Mouse (Mus musculus) embryonic facial prominence, embryonic 14.5 days (tissue): ENCODE measurements around the gene Mrps15. TPM values are rescaled to one million over a fixed set of nuclear protein-coding genes. Genes with fewer than 3 reads are reported as not detected.

Experiments
- ATAC-seq: fragments of 200-750 bp; cut with Nextera tagmentation; 2 replicates; pipeline ENCODE4 v1.8.0; 2017; ENCODE audit warnings: low read depth, moderate number of reproducible peaks, moderate TSS enrichment
- DNase-seq: peaks from one replicate; pipeline ENCODE4 v3.0.0-alpha.2; 2015; ENCODE audit warnings: low spot score
- H3K27ac ChIP-seq: fragments of 300-500 bp; sonication (generic); replicated peaks from 2 replicates; pipeline ENCODE4 v1.5.1; 2014; ENCODE audit warnings: low read depth, mild to moderate bottlenecking, low read length, moderate library complexity
- H3K27me3 ChIP-seq: fragments of 300-500 bp; sonication (generic); replicated peaks from 2 replicates; pipeline ENCODE4 v1.6.1; 2014; ENCODE audit warnings: low read length; ENCODE audit not compliant: control insufficient read depth, insufficient read depth
- H3K36me3 ChIP-seq: fragments of 300-500 bp; sonication (generic); 2 replicates; pipeline ENCODE4 v1.6.1; 2014; ENCODE audit warnings: low read length, mixed read lengths; ENCODE audit not compliant: control insufficient read depth, insufficient read depth
- H3K4me1 ChIP-seq: fragments of 300-500 bp; sonication (generic); 2 replicates; pipeline ENCODE4 v1.6.1; 2014; ENCODE audit warnings: antibody characterized with exemption, low read length; ENCODE audit not compliant: control insufficient read depth, insufficient read depth
- H3K4me2 ChIP-seq: fragments of 300-500 bp; sonication (generic); 2 replicates; pipeline ENCODE4 v1.6.1; 2014; ENCODE audit warnings: low read depth, mild to moderate bottlenecking, low read length, moderate library complexity, mixed read lengths
- H3K4me3 ChIP-seq: fragments of 300-500 bp; sonication (generic); 2 replicates; pipeline ENCODE4 v1.5.1; 2014; ENCODE audit warnings: low read depth, mild to moderate bottlenecking, low read length
- H3K9ac ChIP-seq: fragments of 300-500 bp; sonication (generic); 2 replicates; pipeline ENCODE4 v1.6.1; 2014; ENCODE audit warnings: low read depth, mild to moderate bottlenecking, low read length, moderate library complexity, mixed read lengths
- H3K9me3 ChIP-seq: fragments of 300-500 bp; sonication (generic); 2 replicates; pipeline ENCODE4 v1.6.1; 2016; ENCODE audit warnings: low read length; ENCODE audit not compliant: control insufficient read depth
- WGBS: fragments of 180-500 bp; shearing (Covaris S2); extraction: QIAGEN DNeasy Blood & Tissue Kit; methylation state at CpG from one replicate; pipeline ENCODE4 v1.1.7; 2014; 5-methylcytosine and 5-hydroxymethylcytosine counted together
- polyA plus RNA-seq: library from polyadenylated mRNA; unstranded; fragments of >200 nt; fragmentation: Nextera tagmentation; extraction: Ambion mirVana; gene quantifications from 2 replicates; pipeline ENCODE4 v1.2.1, GENCODE M21; 2014

Mrps15 gene
- polyA plus RNA-seq, 1 experiment from 2014 or later: 128 TPM

DNA sequence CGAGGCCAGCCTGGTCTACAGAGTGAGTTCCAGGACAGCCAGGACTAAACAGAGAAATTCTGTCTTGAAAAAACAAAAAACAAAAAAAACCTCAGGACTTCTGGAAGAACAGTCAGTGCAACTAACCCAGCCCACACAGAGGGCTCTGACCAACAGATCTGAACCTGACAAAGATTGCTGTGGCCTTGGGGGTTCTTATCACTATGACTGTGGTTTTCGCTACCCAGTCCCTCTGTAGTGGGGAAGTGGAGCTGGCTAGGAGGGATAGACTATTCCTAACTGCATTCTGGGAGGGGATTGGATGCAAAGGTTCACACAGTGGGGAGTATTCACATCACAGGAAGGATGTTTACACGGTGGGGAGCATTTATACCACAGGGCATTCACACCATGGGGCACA lies 17.7 kb upstream of the Mrps15 start:
- Histone ChIP-seq H3K4me3 (no peak overlapping the region), H3K4me1 (no peaks in the 10 kb centered on the region), H3K9ac (no peak overlapping the region), H3K36me3 (no peaks in the 10 kb centered on the region), H3K4me2 (no peak overlapping the region), H3K27me3 (no peaks in the 10 kb centered on the region), H3K27ac (no peak overlapping the region), H3K9me3 (no peaks in the 10 kb centered on the region)
- WGBS: 67% methylated on average over 3 of the region's 3 CpGs
- ATAC-seq (no peak), DNase-seq (no peak)

GRCm38 (mm10) chr4:126030705-126031104 lies 16.0 kb upstream of the Mrps15 start:
- ATAC-seq (no peak), DNase-seq (no peak)
- H3K4me3 ChIP-seq: no peak overlapping the region
- no peak overlapping the region for H3K27ac ChIP-seq
- no peaks in the 10 kb centered on the region for H3K9me3 ChIP-seq
- H3K27me3 ChIP-seq: no peaks in the 10 kb centered on the region
- WGBS: 76% methylated on average over 5 of the region's 5 CpGs
- no peaks in the 10 kb centered on the region for H3K4me1 ChIP-seq
- H3K9ac ChIP-seq: no peak overlapping the region
- no peak overlapping the region for H3K4me2 ChIP-seq
- H3K36me3 ChIP-seq: no peaks in the 10 kb centered on the region

- H3K9ac ChIP-seq: no peak overlapping the region
- H3K36me3 ChIP-seq: no peaks in the 10 kb centered on the region
- no peak for ATAC-seq
- no peak overlapping the region for H3K27ac ChIP-seq
- no peaks in the 10 kb centered on the region for H3K4me1 ChIP-seq
- no peak overlapping the region for H3K4me3 ChIP-seq
- H3K27me3 ChIP-seq: no peaks in the 10 kb centered on the region
- no peak for DNase-seq
- no peak overlapping the region for H3K4me2 ChIP-seq
- H3K9me3 ChIP-seq: no peaks in the 10 kb centered on the region
- 84% methylated on average over 5 of the region's 5 CpGs for WGBS
Observed at GRCm38 (mm10) chr4:126035413-126035812, 11.3 kb upstream of the Mrps15 start.

DNA sequence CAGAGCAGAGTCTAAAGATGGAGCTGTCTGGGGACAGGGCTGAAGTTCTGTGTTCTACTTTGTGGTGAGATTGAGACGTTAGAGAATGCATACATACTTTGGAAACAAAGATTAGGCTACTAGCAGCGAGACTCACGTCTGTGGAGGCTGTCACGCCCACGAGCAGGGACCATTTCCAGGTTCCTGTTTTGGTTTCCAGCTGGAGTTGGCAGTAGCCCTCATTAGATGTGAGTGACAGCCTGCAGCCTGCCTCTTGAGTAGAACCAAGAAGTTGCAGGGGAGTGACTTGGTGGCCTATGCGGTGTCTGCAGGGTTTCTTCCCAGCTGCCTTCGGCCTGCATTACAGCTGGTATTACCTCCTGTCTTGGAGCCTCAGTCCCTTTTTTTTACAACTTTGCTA lies 4.9 kb downstream of the Mrps15 start:
- Histone ChIP-seq H3K4me1 (peaks cover 10% of the 10 kb centered on the region), H3K4me2 (no peak overlapping the region), H3K27ac (no peak overlapping the region), H3K9ac (no peak overlapping the region), H3K36me3 (peaks cover 64% of the 10 kb centered on the region), H3K27me3 (no peaks in the 10 kb centered on the region), H3K9me3 (no peaks in the 10 kb centered on the region), H3K4me3 (no peak overlapping the region)
- 81% methylated on average over 7 of the region's 7 CpGs for WGBS
- DNase-seq (no peak), ATAC-seq (no peak)

DNA sequence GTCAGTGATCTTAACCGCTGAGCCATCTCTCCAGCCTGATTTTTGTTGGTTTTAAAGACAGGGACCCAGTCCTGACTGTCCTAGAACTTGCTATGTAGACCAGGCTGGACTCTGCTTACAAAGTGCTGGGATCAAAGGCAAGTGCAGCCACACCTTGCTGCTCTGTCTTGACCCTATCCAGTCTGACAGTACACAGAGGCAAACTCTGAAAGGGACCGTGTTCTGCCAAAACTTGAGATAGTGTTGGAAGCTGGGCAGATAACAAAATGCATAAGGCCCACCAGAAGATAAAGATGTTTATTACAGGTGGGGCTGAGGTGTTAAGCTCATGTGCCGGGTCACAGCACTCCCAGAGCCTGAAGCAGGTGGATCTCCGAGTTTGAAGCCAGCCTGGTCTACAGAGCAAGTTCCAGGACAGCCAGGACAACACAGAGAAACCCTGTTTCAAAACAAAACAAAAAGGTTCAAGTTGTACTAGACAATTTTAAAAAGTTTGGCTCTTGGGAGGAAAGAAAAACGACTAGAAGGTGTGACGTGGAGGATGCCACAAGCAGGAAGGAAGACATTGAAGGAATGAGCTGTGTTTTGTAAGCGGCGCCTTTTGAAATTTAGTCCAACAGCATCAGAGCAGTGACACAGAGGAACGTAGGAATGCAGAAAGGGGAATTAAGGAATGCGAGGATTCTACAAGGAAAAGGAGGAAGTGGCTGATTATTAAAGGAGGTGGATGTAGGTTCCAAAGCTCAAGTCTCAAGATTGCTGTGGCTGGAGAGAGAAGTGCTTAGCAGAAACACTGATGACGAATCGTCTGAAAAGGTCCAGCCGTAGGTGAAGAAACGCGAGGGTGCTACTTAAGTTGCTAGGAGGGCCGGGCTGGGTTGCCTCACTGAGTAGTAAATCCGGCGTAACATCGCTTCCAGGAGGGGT lies 10.7 kb downstream of the Mrps15 start:
- peaks cover 9% of the 10 kb centered on the region; the same call in 1 of the 2 replicates for H3K4me1 ChIP-seq
- H3K27me3 ChIP-seq: no peaks in the 10 kb centered on the region
- DNase-seq: peak; percentile 10
- no peaks in the 10 kb centered on the region for H3K9me3 ChIP-seq
- no peak overlapping the region; the same call in 1 of the 2 replicates for H3K27ac ChIP-seq
- peaks cover 38% of the 10 kb centered on the region for H3K36me3 ChIP-seq
- peak overlapping the region; percentile 64 for H3K4me3 ChIP-seq
- peak overlapping the region; percentile 62 for H3K4me2 ChIP-seq
- WGBS: 14% methylated on average over 19 of the region's 19 CpGs
- no peak for ATAC-seq
- peak overlapping the region; percentile 61 for H3K9ac ChIP-seq

GRCm38 (mm10) chr4:126058134-126058996 lies 11.6 kb downstream of the Mrps15 start, which contains the start of gene Oscp1:
Gene Oscp1 (plus strand): TSS chr4:126058565.
- peak within 1 kb of the TSS; percentile 62 for H3K4me2 ChIP-seq

GRCm38 (mm10) chr4:126058997-126059362 lies 12.3 kb downstream of the Mrps15 start:
- WGBS: 42% methylated on average over 9 of the region's 9 CpGs
- Histone ChIP-seq H3K4me2 (peak overlapping the region; percentile 62), H3K9ac (peak overlapping the region; percentile 61), H3K9me3 (no peaks in the 10 kb centered on the region), H3K4me3 (peak overlapping the region; percentile 64), H3K36me3 (peaks cover 27% of the 10 kb centered on the region), H3K27ac (no peak overlapping the region), H3K27me3 (no peaks in the 10 kb centered on the region), H3K4me1 (peaks cover 9% of the 10 kb centered on the region; the same call in 1 of the 2 replicates)
- DNase-seq (no peak), ATAC-seq (no peak)

More at GRCm38 (mm10) chr4:126058134-126058996, 11.6 kb downstream of the Mrps15 start, which contains the start of gene Oscp1:
- peak; percentile 97 for DNase-seq
- Histone ChIP-seq H3K9me3 (no peaks in the 10 kb centered on the region), H3K4me1 (peaks cover 9% of the 10 kb centered on the region; the same call in 1 of the 2 replicates), H3K36me3 (peaks cover 33% of the 10 kb centered on the region), H3K27me3 (no peaks in the 10 kb centered on the region), H3K9ac (peak within 1 kb of the TSS; percentile 61), H3K4me3 (peak within 1 kb of the TSS; percentile 64), H3K27ac (no peak within 1 kb of the TSS; the same call in 1 of the 2 replicates)
- WGBS: under 1% methylated on average over 56 of the region's 57 CpGs
- peak; percentile 97 for ATAC-seq

- Histone ChIP-seq H3K36me3 (no peaks in the 10 kb centered on the region), H3K27me3 (no peaks in the 10 kb centered on the region), H3K9me3 (no peaks in the 10 kb centered on the region), H3K9ac (no peak overlapping the region), H3K27ac (no peak overlapping the region), H3K4me2 (no peak overlapping the region), H3K4me3 (no peak overlapping the region), H3K4me1 (0 out of 2 replicates have a peak, but pooled peaks cover 3% of the 10 kb centered on the region)
- DNase-seq (no peak), ATAC-seq (no peak)
- 36% methylated on average over 1 of the region's 1 CpGs for WGBS
Observed at GRCm38 (mm10) chr4:126062856-126063255, 16.1 kb downstream of the Mrps15 start.
